Mouse (Mus musculus) CD4-positive, CD25-positive, alpha-beta regulatory T cell, adult 2 months (primary cell): ENCODE measurements around the gene Plekhj1.

Experiments used
- DNase-seq: peaks from one replicate; pipeline ENCODE4 v3.0.0-alpha.2; 2012; ENCODE audit warnings: low read depth, low spot score

The Plekhj1 gene

GRCm38 (mm10) chr10:80805925-80806324 lies 7.5 kb upstream of the Plekhj1 start:
- DNase-seq: peak; percentile 78

GRCm38 (mm10) chr10:80805322-80805721 lies 6.9 kb upstream of the Plekhj1 start:
- no peak for DNase-seq

- no peak for DNase-seq
Measured at GRCm38 (mm10) chr10:80804916-80805315, 6.5 kb upstream of the Plekhj1 start, which contains the start of gene Amh. Gene Amh (plus strand): TSS chr10:80805243.

GRCm38 (mm10) chr10:80804340-80804739 lies 5.9 kb upstream of the Plekhj1 start:
- DNase-seq: no peak

GRCm38 (mm10) chr10:80802996-80803395 lies 4.6 kb upstream of the Plekhj1 start:
- no peak for DNase-seq

- DNase-seq: no peak
Measured at GRCm38 (mm10) chr10:80802204-80802912, 3.9 kb upstream of the Plekhj1 start.

- peak; percentile 58 for DNase-seq
Measured at GRCm38 (mm10) chr10:80799070-80799566, 692 bp upstream of the Plekhj1 start.

GRCm38 (mm10) chr10:80797186-80798149 lies 958 bp downstream of the Plekhj1 start:
- DNase-seq: peak; percentile 39

GRCm38 (mm10) chr10:80796307-80796848 lies 2.0 kb downstream of the Plekhj1 start:
- DNase-seq: no peak

GRCm38 (mm10) chr10:80794750-80795149 lies 3.7 kb downstream of the Plekhj1 start:
- no peak for DNase-seq

GRCm38 (mm10) chr10:80793803-80794202 lies 4.6 kb downstream of the Plekhj1 start:
- DNase-seq: no peak

- DNase-seq: no peak
Measured at GRCm38 (mm10) chr10:80793033-80793784, 5.2 kb downstream of the Plekhj1 start.

GRCm38 (mm10) chr10:80792175-80793032 lies 6.0 kb downstream of the Plekhj1 start:
- DNase-seq: peak; percentile 43

- no peak for DNase-seq
Measured at GRCm38 (mm10) chr10:80791476-80792174, 6.8 kb downstream of the Plekhj1 start.

GRCm38 (mm10) chr10:80790761-80791404 lies 7.5 kb downstream of the Plekhj1 start:
- no peak for DNase-seq

GRCm38 (mm10) chr10:80787517-80787916 lies 10.9 kb downstream of the Plekhj1 start:
- DNase-seq: no peak

- no peak for DNase-seq
Measured at GRCm38 (mm10) chr10:80785963-80786362, 12.5 kb downstream of the Plekhj1 start.

- DNase-seq: no peak
Measured at GRCm38 (mm10) chr10:80784871-80785270, 13.6 kb downstream of the Plekhj1 start.

GRCm38 (mm10) chr10:80784302-80784701 lies 14.1 kb downstream of the Plekhj1 start:
- no peak for DNase-seq
